Mouse (Mus musculus): Measurements from ENCODE around the gene Dnm1. TPM values are rescaled to one million over a fixed set of nuclear protein-coding genes. Genes with fewer than 3 reads are reported as not detected.

Gene Dnm1
- polyA plus RNA-seq, 1 experiment: 1,410 TPM

GRCm38 (mm10) chr2:32342539-32343350 lies 10.4 kb downstream of the Dnm1 start:
- peaks cover 67% of the 10 kb centered on the region for H3K4me1 ChIP-seq (ENCODE audit: control insufficient read depth, insufficient read depth, low read length)
- H3K27me3 ChIP-seq (ENCODE audit: control insufficient read depth, insufficient read depth, low read length): no peaks in the 10 kb centered on the region
- DNase-seq: peak; percentile 88 to 97
- WGBS: 11% methylated on average over 6 of the region's 6 CpGs
- no peak overlapping the region for H3K4me3 ChIP-seq (replicated peaks; ENCODE audit: insufficient read depth, low read depth, low read length)
- TF ChIP-seq CTCF (IDR thresholded peaks at IDR 0.05; ENCODE audit: borderline replicate concordance, insufficient read depth, low read depth, low read length) (no peak), POLR2A (IDR thresholded peaks at IDR 0.05; ENCODE audit: borderline replicate concordance, insufficient read depth, low read length) (peak; percentile 43; the same call in 1 of the 2 replicates)
- peak overlapping the region; percentile 92 for H3K27ac ChIP-seq (ENCODE audit: insufficient read depth, low read length)

- 41% methylated on average over 4 of the region's 4 CpGs for WGBS
- Histone ChIP-seq H3K4me1 (ENCODE audit: control insufficient read depth, insufficient read depth, low read length) (peaks cover 67% of the 10 kb centered on the region), H3K4me3 (replicated peaks; ENCODE audit: insufficient read depth, low read depth, low read length) (no peak overlapping the region), H3K27me3 (ENCODE audit: control insufficient read depth, insufficient read depth, low read length) (no peaks in the 10 kb centered on the region), H3K27ac (ENCODE audit: insufficient read depth, low read length) (peak overlapping the region; percentile 92)
- no peak for DNase-seq
- TF ChIP-seq CTCF (IDR thresholded peaks at IDR 0.05; ENCODE audit: borderline replicate concordance, insufficient read depth, low read depth, low read length) (no peak), POLR2A (IDR thresholded peaks at IDR 0.05; ENCODE audit: borderline replicate concordance, insufficient read depth, low read length) (no peak)
These were observed 11.1 kb downstream of the Dnm1 start for GRCm38 (mm10) chr2:32342039-32342438.

GRCm38 (mm10) chr2:32341634-32341939 lies 11.6 kb downstream of the Dnm1 start:
- Histone ChIP-seq H3K4me1 (ENCODE audit: control insufficient read depth, insufficient read depth, low read length) (peaks cover 62% of the 10 kb centered on the region), H3K27ac (ENCODE audit: insufficient read depth, low read length) (peak overlapping the region; percentile 92), H3K4me3 (replicated peaks; ENCODE audit: insufficient read depth, low read depth, low read length) (no peak overlapping the region), H3K27me3 (ENCODE audit: control insufficient read depth, insufficient read depth, low read length) (no peaks in the 10 kb centered on the region)
- WGBS: 26% methylated on average over 4 of the region's 4 CpGs
- DNase-seq: peak in 1 of 2 experiments; percentile 66
- TF ChIP-seq CTCF (IDR thresholded peaks at IDR 0.05; ENCODE audit: borderline replicate concordance, insufficient read depth, low read depth, low read length): no peak
- no peak for TF ChIP-seq POLR2A (IDR thresholded peaks at IDR 0.05; ENCODE audit: borderline replicate concordance, insufficient read depth, low read length)

GRCm38 (mm10) chr2:32340836-32341633 lies 12.1 kb downstream of the Dnm1 start:
- Histone ChIP-seq H3K4me1 (ENCODE audit: control insufficient read depth, insufficient read depth, low read length) (peaks cover 59% of the 10 kb centered on the region), H3K4me3 (replicated peaks; ENCODE audit: insufficient read depth, low read depth, low read length) (no peak overlapping the region), H3K27me3 (ENCODE audit: control insufficient read depth, insufficient read depth, low read length) (no peaks in the 10 kb centered on the region), H3K27ac (ENCODE audit: insufficient read depth, low read length) (peak overlapping the region; percentile 92)
- peak; percentile 59 to 65 for DNase-seq
- 35% methylated on average over 13 of the region's 13 CpGs for WGBS
- TF ChIP-seq POLR2A (IDR thresholded peaks at IDR 0.05; ENCODE audit: borderline replicate concordance, insufficient read depth, low read length) (no peak), CTCF (IDR thresholded peaks at IDR 0.05; ENCODE audit: borderline replicate concordance, insufficient read depth, low read depth, low read length) (no peak)

- peak in 1 of 2 experiments; percentile 49 for DNase-seq
- peak overlapping the region; percentile 92 for H3K27ac ChIP-seq (ENCODE audit: insufficient read depth, low read length)
- H3K4me1 ChIP-seq (ENCODE audit: control insufficient read depth, insufficient read depth, low read length): peaks cover 61% of the 10 kb centered on the region
- H3K4me3 ChIP-seq (replicated peaks; ENCODE audit: insufficient read depth, low read depth, low read length): no peak overlapping the region
- no peak for TF ChIP-seq CTCF (IDR thresholded peaks at IDR 0.05; ENCODE audit: borderline replicate concordance, insufficient read depth, low read depth, low read length)
- no peak for TF ChIP-seq POLR2A (IDR thresholded peaks at IDR 0.05; ENCODE audit: borderline replicate concordance, insufficient read depth, low read length)
- H3K27me3 ChIP-seq (ENCODE audit: control insufficient read depth, insufficient read depth, low read length): no peaks in the 10 kb centered on the region
- WGBS: 32% methylated on average over 26 of the region's 26 CpGs
These were observed 13.1 kb downstream of the Dnm1 start for GRCm38 (mm10) chr2:32339912-32340642.

GRCm38 (mm10) chr2:32335888-32336287 lies 17.2 kb downstream of the Dnm1 start:
- no peak for DNase-seq
- H3K4me1 ChIP-seq (ENCODE audit: control insufficient read depth, insufficient read depth, low read length): peaks cover 41% of the 10 kb centered on the region
- TF ChIP-seq CTCF (IDR thresholded peaks at IDR 0.05; ENCODE audit: borderline replicate concordance, insufficient read depth, low read depth, low read length) (no peak), POLR2A (IDR thresholded peaks at IDR 0.05; ENCODE audit: borderline replicate concordance, insufficient read depth, low read length) (no peak)
- WGBS: 56% methylated on average over 15 of the region's 15 CpGs
- no peaks in the 10 kb centered on the region for H3K27me3 ChIP-seq (ENCODE audit: control insufficient read depth, insufficient read depth, low read length)
- H3K4me3 ChIP-seq (replicated peaks; ENCODE audit: insufficient read depth, low read depth, low read length): no peak overlapping the region
- no peak overlapping the region for H3K27ac ChIP-seq (ENCODE audit: insufficient read depth, low read length)

- 27% methylated on average over 5 of the region's 5 CpGs for WGBS
- peak overlapping the region; percentile 62 for H3K27ac ChIP-seq (ENCODE audit: insufficient read depth, low read length)
- TF ChIP-seq CTCF (IDR thresholded peaks at IDR 0.05; ENCODE audit: borderline replicate concordance, insufficient read depth, low read depth, low read length) (no peak), POLR2A (IDR thresholded peaks at IDR 0.05; ENCODE audit: borderline replicate concordance, insufficient read depth, low read length) (no peak)
- H3K4me1 ChIP-seq (ENCODE audit: control insufficient read depth, insufficient read depth, low read length): peaks cover 47% of the 10 kb centered on the region
- no peak overlapping the region for H3K4me3 ChIP-seq (replicated peaks; ENCODE audit: insufficient read depth, low read depth, low read length)
- no peaks in the 10 kb centered on the region for H3K27me3 ChIP-seq (ENCODE audit: control insufficient read depth, insufficient read depth, low read length)
- peak in 1 of 2 experiments; percentile 56 for DNase-seq
These were observed 21.0 kb downstream of the Dnm1 start for GRCm38 (mm10) chr2:32332159-32332558.

All from cerebellum, adult 2 months (tissue).